Mouse (Mus musculus) stomach, embryonic 16.5 days (tissue): ENCODE measurements at regions not wholly inside any gene's neighbourhood (a gene's known extent, or its start where the extent isn't known, plus 50 kb on each side); places are given as distances from the start of the nearest gene placed in this dataset.

Experiments
- ATAC-seq: fragments of 200-750 bp; cut with Nextera tagmentation; 2 replicates; pipeline ENCODE4 v1.8.0; 2017; ENCODE audit warnings: moderate number of reproducible peaks, moderate TSS enrichment; ENCODE audit not compliant: insufficient read depth, low FRiP score
- H3K27ac ChIP-seq: fragments of 300-500 bp; sonication (generic); 2 replicates; pipeline ENCODE4 v1.5.1; 2014; ENCODE audit warnings: low read length
- H3K27me3 ChIP-seq: fragments of 300-500 bp; sonication (generic); 2 replicates; pipeline ENCODE4 v1.6.1; 2014; ENCODE audit warnings: low read length, control low read depth, mixed read lengths; ENCODE audit not compliant: control insufficient read depth, insufficient read depth
- H3K36me3 ChIP-seq: fragments of 300-500 bp; sonication (generic); 2 replicates; pipeline ENCODE4 v1.6.1; 2014; ENCODE audit warnings: low read length; ENCODE audit not compliant: control insufficient read depth, insufficient read depth
- H3K4me1 ChIP-seq: fragments of 300-500 bp; sonication (generic); 2 replicates; pipeline ENCODE4 v1.6.1; 2014; ENCODE audit warnings: low read length, control low read depth, mixed read lengths; ENCODE audit not compliant: control insufficient read depth, insufficient read depth
- H3K4me2 ChIP-seq: fragments of 300-500 bp; sonication (generic); 2 replicates; pipeline ENCODE4 v1.6.1; 2014; ENCODE audit warnings: low read depth, low read length, mixed read lengths
- H3K4me3 ChIP-seq: fragments of 300-500 bp; sonication (generic); replicated peaks from 2 replicates; pipeline ENCODE4 v1.5.1; 2014; ENCODE audit warnings: mild to moderate bottlenecking, low read length
- H3K9ac ChIP-seq: fragments of 300-500 bp; sonication (generic); 2 replicates; pipeline ENCODE4 v1.6.1; 2014; ENCODE audit warnings: low read length
- H3K9me3 ChIP-seq: fragments of 300-500 bp; sonication (generic); replicated peaks from 2 replicates; pipeline ENCODE4 v1.6.1; 2016; ENCODE audit warnings: low read length, control low read depth; ENCODE audit not compliant: control insufficient read depth
- WGBS: fragments of 180-500 bp; shearing (Covaris S2); extraction: QIAGEN DNeasy Blood & Tissue Kit; methylation state at CpG from one replicate; pipeline ENCODE4 v1.1.7; 2014; 5-methylcytosine and 5-hydroxymethylcytosine counted together

- Histone ChIP-seq H3K9ac (no peak overlapping the region), H3K27me3 (no peaks in the 10 kb centered on the region), H3K27ac (no peak overlapping the region), H3K4me1 (no peaks in the 10 kb centered on the region), H3K4me3 (no peak overlapping the region), H3K36me3 (no peaks in the 10 kb centered on the region), H3K4me2 (no peak overlapping the region), H3K9me3 (no peaks in the 10 kb centered on the region)
- WGBS, result 47% methylated on average over 1 of the region's 1 CpGs
- ATAC-seq, result no peak
Observed at GRCm38 (mm10) chr3:15196101-15196500, 136.0 kb downstream of the Gm9733 start.

GRCm38 (mm10) chr3:15198086-15198485 lies 134.0 kb downstream of the Gm9733 start:
- Histone ChIP-seq H3K4me2 (no peak overlapping the region), H3K27me3 (no peaks in the 10 kb centered on the region), H3K36me3 (no peaks in the 10 kb centered on the region), H3K4me1 (no peaks in the 10 kb centered on the region), H3K9me3 (no peaks in the 10 kb centered on the region), H3K27ac (no peak overlapping the region), H3K9ac (no peak overlapping the region), H3K4me3 (no peak overlapping the region)
- ATAC-seq, result no peak
- WGBS, result 84% methylated on average over 3 of the region's 3 CpGs

DNA sequence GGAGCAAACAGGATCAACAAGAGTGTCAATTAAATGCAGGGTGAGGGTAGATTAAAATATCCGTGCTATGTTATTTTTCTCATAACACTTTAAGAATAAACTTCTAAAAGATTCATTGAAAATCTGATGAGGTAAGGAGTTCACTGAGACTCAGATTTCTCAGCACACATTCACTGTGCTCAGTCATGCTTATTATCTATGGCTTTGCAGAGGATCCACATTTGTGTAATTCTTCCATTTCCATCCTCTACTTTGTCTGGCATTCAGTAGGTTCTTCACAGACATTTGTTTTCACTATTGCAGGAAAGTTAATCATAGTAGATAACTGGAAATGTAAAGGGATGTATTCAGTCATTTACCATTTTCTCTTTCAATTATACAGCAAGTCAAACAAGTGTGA lies 131.8 kb downstream of the Gm9733 start:
- ATAC-seq, result no peak
- no peak overlapping the region for H3K27ac ChIP-seq
- H3K9ac ChIP-seq, result no peak overlapping the region
- no peak overlapping the region for H3K4me2 ChIP-seq
- H3K4me1 ChIP-seq, result no peaks in the 10 kb centered on the region
- 54% methylated on average over 1 of the region's 1 CpGs for WGBS
- H3K9me3 ChIP-seq, result no peaks in the 10 kb centered on the region
- H3K27me3 ChIP-seq, result no peaks in the 10 kb centered on the region
- no peaks in the 10 kb centered on the region for H3K36me3 ChIP-seq
- no peak overlapping the region for H3K4me3 ChIP-seq

GRCm38 (mm10) chr3:15200990-15201389 lies 131.1 kb downstream of the Gm9733 start:
- Histone ChIP-seq H3K9me3 (no peaks in the 10 kb centered on the region), H3K4me2 (no peak overlapping the region), H3K4me3 (no peak overlapping the region), H3K4me1 (no peaks in the 10 kb centered on the region), H3K27ac (no peak overlapping the region), H3K27me3 (no peaks in the 10 kb centered on the region), H3K9ac (no peak overlapping the region), H3K36me3 (no peaks in the 10 kb centered on the region)
- no peak for ATAC-seq

GRCm38 (mm10) chr3:15202760-15203159 lies 129.3 kb downstream of the Gm9733 start:
- Histone ChIP-seq H3K4me1 (no peaks in the 10 kb centered on the region), H3K36me3 (no peaks in the 10 kb centered on the region), H3K27me3 (no peaks in the 10 kb centered on the region), H3K9me3 (no peaks in the 10 kb centered on the region), H3K4me2 (no peak overlapping the region), H3K4me3 (no peak overlapping the region), H3K27ac (no peak overlapping the region), H3K9ac (no peak overlapping the region)
- WGBS, result 83% methylated on average over 7 of the region's 7 CpGs
- no peak for ATAC-seq

DNA sequence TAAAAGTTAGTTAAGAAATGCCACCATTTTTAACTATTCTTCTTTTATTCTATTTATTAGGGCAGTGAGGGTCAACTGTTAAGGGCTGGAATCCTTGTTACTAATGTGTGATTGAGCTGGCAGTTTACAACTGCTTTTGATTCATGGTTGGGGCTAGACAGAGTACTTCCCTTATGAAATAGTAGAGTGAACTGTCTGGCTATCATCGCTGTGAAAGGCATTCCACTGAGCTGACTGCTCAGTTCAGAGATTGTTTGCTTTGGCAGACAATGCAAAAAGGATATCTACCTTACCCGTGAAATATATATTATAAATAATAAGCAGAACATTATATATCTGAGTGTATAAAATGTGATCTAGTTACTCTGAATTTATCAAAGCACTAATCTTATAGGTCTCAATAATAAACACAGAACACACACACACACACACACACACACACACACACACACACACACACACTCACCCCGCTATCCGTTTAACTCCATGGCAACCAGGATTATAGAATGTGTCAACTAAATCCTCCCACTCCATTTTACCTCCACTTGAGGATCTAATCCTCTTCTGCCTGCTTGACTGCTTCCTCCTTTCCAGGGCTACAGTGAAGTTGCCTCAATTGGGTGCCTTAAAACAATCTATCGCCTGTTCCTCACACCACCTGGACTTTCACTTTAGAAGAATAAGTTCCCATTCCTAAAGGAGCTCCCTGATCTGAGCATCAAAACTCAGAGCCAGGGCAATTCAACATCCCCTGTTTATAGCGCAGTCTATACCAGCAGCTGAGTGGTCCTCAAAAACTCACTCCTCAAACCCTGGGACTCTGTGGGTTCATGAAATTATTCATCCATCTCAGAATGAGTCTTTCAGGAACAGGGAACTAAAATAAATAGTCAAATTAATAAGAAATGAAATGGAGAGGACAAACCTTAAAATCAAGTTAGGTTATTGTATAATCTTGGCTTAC lies 126.6 kb downstream of the Gm9733 start:
- Histone ChIP-seq H3K4me1 (no peaks in the 10 kb centered on the region), H3K9ac (no peak overlapping the region), H3K9me3 (no peaks in the 10 kb centered on the region), H3K4me3 (no peak overlapping the region), H3K36me3 (no peaks in the 10 kb centered on the region), H3K27ac (no peak overlapping the region), H3K27me3 (no peaks in the 10 kb centered on the region), H3K4me2 (no peak overlapping the region)
- ATAC-seq, result no peak
- WGBS, result 45% methylated on average over 6 of the region's 6 CpGs

DNA sequence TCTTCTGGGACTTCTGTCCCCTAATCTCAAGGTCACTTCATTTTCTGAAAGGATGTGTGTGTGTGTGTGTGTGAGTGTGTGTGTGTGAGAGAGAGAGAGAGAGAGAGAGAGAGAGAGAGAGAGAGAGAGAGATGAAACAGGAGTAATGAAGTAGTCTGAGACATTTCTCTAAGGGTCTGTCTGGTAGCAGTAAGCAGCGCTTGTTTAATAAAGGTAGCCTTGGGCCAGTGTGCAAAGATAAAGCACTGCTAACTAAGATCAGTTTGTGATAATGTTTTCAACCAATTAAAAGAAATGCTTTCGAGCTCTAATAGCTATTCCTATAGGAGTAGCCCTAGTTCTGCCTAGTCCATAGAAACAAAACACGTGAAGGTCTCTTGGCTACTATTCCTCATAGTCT lies 119.7 kb downstream of the Gm9733 start:
- no peaks in the 10 kb centered on the region for H3K4me1 ChIP-seq
- H3K4me2 ChIP-seq, result no peak overlapping the region
- no peak overlapping the region for H3K27ac ChIP-seq
- H3K9ac ChIP-seq, result no peak overlapping the region
- H3K4me3 ChIP-seq, result no peak overlapping the region
- H3K27me3 ChIP-seq, result no peaks in the 10 kb centered on the region
- 88% methylated on average over 3 of the region's 3 CpGs for WGBS
- H3K9me3 ChIP-seq, result no peaks in the 10 kb centered on the region
- H3K36me3 ChIP-seq, result no peaks in the 10 kb centered on the region
- ATAC-seq, result no peak

DNA sequence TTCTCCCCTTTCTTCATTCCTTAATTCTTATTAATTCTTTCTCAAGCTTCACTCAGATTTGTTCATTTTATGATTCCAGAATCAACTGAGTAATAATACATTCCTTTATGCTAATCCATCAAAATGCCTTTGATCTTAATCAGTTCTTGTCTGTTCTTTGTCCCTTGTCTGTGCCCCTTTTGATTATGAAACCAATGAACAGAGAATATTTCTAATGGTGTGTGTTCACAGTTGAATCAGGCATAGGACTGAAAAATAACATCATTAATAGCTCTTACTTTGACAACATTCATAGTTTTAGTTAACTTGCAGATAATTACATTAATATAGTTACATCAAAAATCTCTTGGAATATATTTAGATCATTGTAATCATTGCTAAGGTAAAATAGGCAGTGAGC lies 114.5 kb downstream of the Gm9733 start:
- no peak overlapping the region for H3K4me3 ChIP-seq
- no peak overlapping the region for H3K9ac ChIP-seq
- H3K4me1 ChIP-seq, result no peaks in the 10 kb centered on the region
- H3K36me3 ChIP-seq, result no peaks in the 10 kb centered on the region
- H3K27me3 ChIP-seq, result no peaks in the 10 kb centered on the region
- H3K27ac ChIP-seq, result no peak overlapping the region
- no peaks in the 10 kb centered on the region for H3K9me3 ChIP-seq
- no peak for ATAC-seq
- no peak overlapping the region for H3K4me2 ChIP-seq

DNA sequence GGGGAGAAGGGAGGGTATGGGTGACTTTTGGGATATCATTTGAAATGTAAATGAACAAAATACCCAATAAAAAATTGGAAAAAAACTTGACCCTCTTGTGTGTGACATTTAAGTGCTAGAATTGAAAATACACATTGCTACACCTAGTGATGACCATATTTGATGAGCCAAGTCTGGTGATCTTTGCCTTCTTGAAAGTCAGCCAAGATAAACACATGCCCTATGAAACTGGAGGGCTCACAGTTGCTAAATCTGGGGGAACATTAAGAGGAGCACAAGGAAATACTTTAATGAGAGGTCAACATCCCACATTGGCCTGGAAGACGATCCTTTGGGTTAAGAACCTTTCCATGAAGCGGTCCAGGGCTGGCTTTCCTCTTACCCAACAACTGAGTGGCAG lies 112.8 kb downstream of the Gm9733 start:
- Histone ChIP-seq H3K36me3 (no peaks in the 10 kb centered on the region), H3K4me1 (no peaks in the 10 kb centered on the region), H3K9ac (no peak overlapping the region), H3K27ac (no peak overlapping the region), H3K9me3 (no peaks in the 10 kb centered on the region), H3K4me2 (no peak overlapping the region), H3K4me3 (no peak overlapping the region), H3K27me3 (no peaks in the 10 kb centered on the region)
- ATAC-seq, result no peak
- WGBS, result 73% methylated on average over 2 of the region's 2 CpGs
